Mouse (Mus musculus): ENCODE measurements at regions not wholly inside any gene's neighbourhood (a gene's known extent, or its start where the extent isn't known, plus 50 kb on each side); places are given as distances from the start of the nearest gene placed in this dataset.

DNA sequence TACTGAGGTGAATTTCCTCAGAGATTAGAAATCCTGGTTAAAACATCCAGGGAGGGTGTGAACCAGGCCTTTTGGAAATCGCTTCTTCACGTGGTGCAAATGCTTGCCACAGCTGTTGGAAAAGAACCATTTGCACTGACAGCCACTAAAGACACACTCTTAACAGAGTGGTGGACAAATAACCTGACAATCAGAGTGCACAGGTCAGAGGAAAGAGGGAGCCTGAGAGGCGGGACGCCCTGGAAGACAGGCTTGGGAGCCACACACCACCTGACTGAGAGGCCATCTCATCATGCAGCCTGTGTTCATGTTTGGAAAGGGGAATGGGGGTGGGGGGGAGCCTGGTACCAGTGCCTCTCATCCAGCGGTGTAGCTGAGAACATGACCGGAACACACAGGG is 87.0 kb upstream of the Gm11983 start:
- TF ChIP-seq GATA1 (IDR thresholded peaks at IDR 0.05; ENCODE audit: borderline replicate concordance, low read length) (no peak), FLI1 (IDR thresholded peaks at IDR 0.05; ENCODE audit: low read length) (no peak)

Measured in megakaryocyte, embryonic 14.5 days (primary cell).